Mouse (Mus musculus) heart, embryonic 12.5 days (tissue): ENCODE results near the gene Plpp3. TPM values are rescaled to one million over a fixed set of nuclear protein-coding genes. Genes with fewer than 3 reads are reported as not detected.
A peak's percentile ranks its signal among the peaks of the same experiment; 100 is the strongest.

Experiments
- ATAC-seq: fragments of 200-750 bp; cut with Nextera tagmentation; 2 replicates; pipeline ENCODE4 v1.8.0; 2017; ENCODE audit warnings: moderate TSS enrichment, moderate library complexity; ENCODE audit not compliant: insufficient number of reproducible peaks, low FRiP score
- H3K27ac ChIP-seq: fragments of 300-500 bp; sonication (generic); 2 replicates; pipeline ENCODE4 v1.5.1; 2016; ENCODE audit warnings: mild to moderate bottlenecking, moderate library complexity; ENCODE audit not compliant: poor library complexity, severe bottlenecking
- H3K27me3 ChIP-seq: fragments of 300-500 bp; sonication (generic); replicated peaks from 2 replicates; pipeline ENCODE4 v1.6.1; 2016; ENCODE audit warnings: mild to moderate bottlenecking, moderate library complexity
- H3K36me3 ChIP-seq: fragments of 300-500 bp; sonication (generic); 2 replicates; pipeline ENCODE4 v1.6.1; 2016; ENCODE audit warnings: mild to moderate bottlenecking, moderate library complexity
- H3K4me1 ChIP-seq: fragments of 300-500 bp; sonication (generic); replicated peaks from 2 replicates; pipeline ENCODE4 v1.6.1; 2016; ENCODE audit warnings: mild to moderate bottlenecking
- H3K4me2 ChIP-seq: fragments of 300-500 bp; sonication (generic); 2 replicates; pipeline ENCODE4 v1.6.1; 2016; ENCODE audit warnings: mild to moderate bottlenecking, moderate library complexity
- H3K4me3 ChIP-seq: fragments of 300-500 bp; sonication (generic); 2 replicates; pipeline ENCODE4 v1.5.1; 2016; ENCODE audit warnings: mild to moderate bottlenecking
- H3K9ac ChIP-seq: fragments of 300-500 bp; sonication (generic); 2 replicates; pipeline ENCODE4 v1.6.1; 2016; ENCODE audit warnings: mild to moderate bottlenecking, moderate library complexity
- H3K9me3 ChIP-seq: fragments of 300-500 bp; sonication (generic); replicated peaks from 2 replicates; pipeline ENCODE4 v1.6.1; 2016; ENCODE audit warnings: mild to moderate bottlenecking, moderate library complexity
- WGBS: fragments of 180-500 bp; shearing (Covaris S2); methylation state at CpG from one replicate; pipeline ENCODE4 v1.1.7; 2016; 5-methylcytosine and 5-hydroxymethylcytosine counted together
- polyA plus RNA-seq: library from polyadenylated mRNA; unstranded; fragments of >200 nt; fragmentation: Nextera tagmentation; extraction: Ambion mirVana; gene quantifications from 2 replicates; pipeline ENCODE4 v1.2.1, GENCODE M21; 2016

Gene Plpp3
- polyA plus RNA-seq, 1 experiment from 2014 or later, result 30.3 TPM

- no peak for ATAC-seq
- Histone ChIP-seq H3K27me3 (no peaks in the 10 kb centered on the region), H3K9me3 (no peaks in the 10 kb centered on the region), H3K36me3 (0 out of 2 replicates have a peak, but pooled peaks cover 7% of the 10 kb centered on the region), H3K4me3 (no peak overlapping the region), H3K27ac (no peak overlapping the region), H3K4me1 (peaks cover 22% of the 10 kb centered on the region), H3K4me2 (no peak overlapping the region), H3K9ac (no peak overlapping the region)
- 69% methylated on average over 4 of the region's 4 CpGs for WGBS
Observed at GRCm38 (mm10) chr4:105190826-105191225, 33.7 kb downstream of the Plpp3 start.

DNA sequence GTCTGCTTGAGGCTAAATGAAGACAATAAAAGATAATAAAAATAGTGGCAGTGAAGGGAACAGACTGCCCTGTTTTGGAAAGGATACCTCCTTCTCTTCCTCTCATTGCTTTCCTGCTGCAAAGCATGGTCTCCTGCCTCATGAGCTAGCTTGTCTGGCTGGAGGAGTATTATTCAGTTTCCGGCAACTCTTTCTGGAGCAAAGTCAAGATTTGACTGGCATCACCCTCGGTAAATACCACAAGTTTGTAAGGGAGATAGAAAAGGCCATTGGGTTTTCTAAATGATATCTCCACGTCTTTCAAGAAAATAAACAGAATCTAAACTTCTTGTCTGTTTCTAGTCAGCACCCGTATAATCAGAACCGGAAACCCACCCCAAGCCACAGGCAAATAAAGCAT lies 34.4 kb downstream of the Plpp3 start:
- H3K4me1 ChIP-seq, result peaks cover 22% of the 10 kb centered on the region

GRCm38 (mm10) chr4:105192665-105193064 lies 35.5 kb downstream of the Plpp3 start:
- Histone ChIP-seq H3K4me3 (no peak overlapping the region), H3K9ac (no peak overlapping the region), H3K27me3 (no peaks in the 10 kb centered on the region), H3K36me3 (peaks cover 9% of the 10 kb centered on the region; the same call in 1 of the 2 replicates), H3K9me3 (no peaks in the 10 kb centered on the region), H3K4me2 (no peak overlapping the region), H3K27ac (no peak overlapping the region), H3K4me1 (peaks cover 22% of the 10 kb centered on the region)
- 36% methylated on average over 5 of the region's 5 CpGs for WGBS
- ATAC-seq, result no peak

More for the DNA sequence above, 34.4 kb downstream of the Plpp3 start:
- H3K27ac ChIP-seq, result no peak overlapping the region
- WGBS, result 49% methylated on average over 5 of the region's 5 CpGs
- 0 out of 2 replicates have a peak, but pooled peaks cover 9% of the 10 kb centered on the region for H3K36me3 ChIP-seq
- H3K9ac ChIP-seq, result no peak overlapping the region
- no peak overlapping the region for H3K4me3 ChIP-seq
- no peak for ATAC-seq
- no peaks in the 10 kb centered on the region for H3K27me3 ChIP-seq
- no peak overlapping the region for H3K4me2 ChIP-seq
- H3K9me3 ChIP-seq, result no peaks in the 10 kb centered on the region

DNA sequence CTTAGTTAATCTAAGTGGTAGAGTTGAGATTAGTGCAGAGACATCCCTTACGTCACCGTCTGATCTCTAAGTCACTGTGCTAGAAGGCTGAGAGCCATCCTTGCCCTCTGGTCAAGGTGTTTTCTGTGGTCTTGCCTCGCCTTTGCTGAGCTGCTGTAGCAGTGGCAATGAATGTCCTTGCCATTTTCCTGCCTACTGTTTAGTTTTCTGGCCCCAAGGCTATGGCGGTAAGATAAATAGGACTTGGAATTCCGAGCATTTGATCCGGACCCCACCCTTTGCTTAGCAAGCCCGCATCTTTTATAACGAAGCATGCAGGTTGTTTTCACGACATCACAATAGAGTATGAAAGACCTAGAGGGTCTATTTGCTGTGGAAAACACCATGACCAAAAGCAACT lies 38.1 kb downstream of the Plpp3 start:
- Histone ChIP-seq H3K36me3 (peaks cover 14% of the 10 kb centered on the region), H3K27ac (no peak overlapping the region), H3K4me2 (no peak overlapping the region), H3K27me3 (no peaks in the 10 kb centered on the region), H3K4me1 (peaks cover 23% of the 10 kb centered on the region), H3K9ac (no peak overlapping the region), H3K9me3 (no peaks in the 10 kb centered on the region), H3K4me3 (no peak overlapping the region)
- ATAC-seq, result no peak
- WGBS, result 80% methylated on average over 9 of the region's 9 CpGs

- peaks cover 14% of the 10 kb centered on the region for H3K36me3 ChIP-seq
- no peak for ATAC-seq
- H3K9me3 ChIP-seq, result no peaks in the 10 kb centered on the region
- H3K27me3 ChIP-seq, result no peaks in the 10 kb centered on the region
- H3K4me3 ChIP-seq, result no peak overlapping the region
- H3K9ac ChIP-seq, result no peak overlapping the region
- H3K27ac ChIP-seq, result no peak overlapping the region
- H3K4me1 ChIP-seq, result peaks cover 20% of the 10 kb centered on the region
- H3K4me2 ChIP-seq, result no peak overlapping the region
- WGBS, result 87% methylated on average over 9 of the region's 9 CpGs
Observed at GRCm38 (mm10) chr4:105196099-105196498, 39.0 kb downstream of the Plpp3 start.

GRCm38 (mm10) chr4:105196993-105197765 lies 40.0 kb downstream of the Plpp3 start:
- peaks cover 14% of the 10 kb centered on the region for H3K36me3 ChIP-seq

GRCm38 (mm10) chr4:105198696-105199095 lies 41.5 kb downstream of the Plpp3 start:
- 87% methylated on average over 5 of the region's 5 CpGs for WGBS

More at GRCm38 (mm10) chr4:105196993-105197765, 40.0 kb downstream of the Plpp3 start:
- no peak overlapping the region for H3K4me3 ChIP-seq
- no peaks in the 10 kb centered on the region for H3K27me3 ChIP-seq
- no peak overlapping the region for H3K9ac ChIP-seq
- 82% methylated on average over 9 of the region's 9 CpGs for WGBS
- no peak overlapping the region for H3K4me2 ChIP-seq
- no peak overlapping the region for H3K27ac ChIP-seq
- no peaks in the 10 kb centered on the region for H3K9me3 ChIP-seq
- no peak for ATAC-seq
- peaks cover 13% of the 10 kb centered on the region; the same call in 1 of the 2 replicates for H3K4me1 ChIP-seq

DNA sequence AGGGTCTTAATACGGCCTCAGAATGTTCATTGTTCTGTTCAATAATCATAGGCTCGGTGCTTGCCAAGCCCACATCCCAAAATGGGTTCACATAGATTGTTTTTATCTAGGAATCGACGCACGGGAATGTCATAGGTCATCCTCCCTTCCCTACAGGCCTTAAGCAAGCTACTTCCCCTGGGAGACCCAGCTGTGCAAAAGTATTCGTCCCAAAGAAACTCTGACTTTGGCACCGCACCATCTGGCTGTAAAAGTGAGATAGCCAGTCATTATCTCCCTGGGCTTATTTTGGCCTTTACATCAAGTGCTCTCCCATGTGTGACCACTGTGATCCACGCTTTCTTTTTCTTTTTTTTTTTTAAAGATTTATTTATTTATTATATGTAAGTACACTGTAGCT lies 42.2 kb downstream of the Plpp3 start:
- no peak for ATAC-seq
- 58% methylated on average over 8 of the region's 8 CpGs for WGBS
- no peaks in the 10 kb centered on the region for H3K27me3 ChIP-seq
- no peak overlapping the region for H3K4me3 ChIP-seq
- H3K9me3 ChIP-seq, result no peaks in the 10 kb centered on the region
- peaks cover 21% of the 10 kb centered on the region for H3K4me1 ChIP-seq
- no peak overlapping the region for H3K9ac ChIP-seq
- no peak overlapping the region for H3K4me2 ChIP-seq
- no peak overlapping the region for H3K27ac ChIP-seq
- peaks cover 14% of the 10 kb centered on the region for H3K36me3 ChIP-seq

More at GRCm38 (mm10) chr4:105198696-105199095, 41.5 kb downstream of the Plpp3 start:
- Histone ChIP-seq H3K4me3 (no peak overlapping the region), H3K9ac (no peak overlapping the region), H3K9me3 (no peaks in the 10 kb centered on the region), H3K27me3 (no peaks in the 10 kb centered on the region), H3K4me2 (no peak overlapping the region), H3K4me1 (peaks cover 15% of the 10 kb centered on the region; the same call in 1 of the 2 replicates), H3K36me3 (peaks cover 14% of the 10 kb centered on the region), H3K27ac (no peak overlapping the region)
- no peak for ATAC-seq

DNA sequence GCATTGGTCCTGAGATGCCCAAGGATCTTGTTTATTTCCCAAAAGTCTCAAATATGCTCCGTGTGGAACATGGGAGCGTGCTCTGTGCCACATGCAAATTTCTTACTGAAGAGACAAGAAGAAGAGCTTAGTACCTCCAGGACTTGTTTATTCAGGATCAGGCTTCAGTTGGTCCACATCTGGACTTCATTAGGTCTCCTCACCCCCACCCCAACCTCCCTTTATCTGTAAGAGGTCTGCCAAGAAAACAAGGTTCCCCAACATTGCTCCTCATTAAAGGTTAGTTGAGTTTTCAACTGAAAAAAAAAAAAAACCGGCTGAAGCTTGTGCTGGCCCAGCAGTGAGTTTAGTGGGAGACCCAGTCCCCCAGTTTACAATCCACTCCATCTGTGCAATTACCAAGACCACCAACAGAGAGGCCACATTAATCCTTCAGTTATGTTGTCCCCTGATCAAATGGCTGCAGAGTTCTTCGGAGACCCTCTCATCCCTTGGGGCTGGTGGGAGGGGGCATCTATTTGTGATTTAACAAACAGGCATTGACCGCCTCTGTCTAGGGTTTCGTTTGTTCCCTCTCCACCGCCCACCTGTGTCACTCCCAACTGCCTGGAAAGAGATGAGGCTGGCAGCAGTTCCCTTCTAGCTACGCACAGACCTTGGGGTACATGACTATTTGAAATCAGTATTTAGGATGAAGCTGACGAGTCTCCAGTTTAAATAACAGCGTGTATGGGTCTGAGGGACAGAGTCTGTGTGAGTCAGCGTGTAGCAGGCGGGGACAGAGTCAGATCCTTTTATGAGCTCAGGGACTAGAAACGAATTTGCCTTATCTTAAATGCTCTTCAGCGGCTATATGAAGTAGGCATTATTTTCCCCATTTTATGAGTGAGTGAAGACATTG lies 43.7 kb downstream of the Plpp3 start:
- peak overlapping the region; percentile 9; the same call in 1 of the 2 replicates for H3K4me2 ChIP-seq
- no peaks in the 10 kb centered on the region for H3K9me3 ChIP-seq
- 50% methylated on average over 14 of the region's 14 CpGs for WGBS
- H3K4me3 ChIP-seq, result no peak overlapping the region
- no peak overlapping the region for H3K27ac ChIP-seq
- ATAC-seq, result no peak
- H3K27me3 ChIP-seq, result no peaks in the 10 kb centered on the region
- H3K9ac ChIP-seq, result no peak overlapping the region
- H3K4me1 ChIP-seq, result peaks cover 36% of the 10 kb centered on the region
- peaks cover 6% of the 10 kb centered on the region for H3K36me3 ChIP-seq

DNA sequence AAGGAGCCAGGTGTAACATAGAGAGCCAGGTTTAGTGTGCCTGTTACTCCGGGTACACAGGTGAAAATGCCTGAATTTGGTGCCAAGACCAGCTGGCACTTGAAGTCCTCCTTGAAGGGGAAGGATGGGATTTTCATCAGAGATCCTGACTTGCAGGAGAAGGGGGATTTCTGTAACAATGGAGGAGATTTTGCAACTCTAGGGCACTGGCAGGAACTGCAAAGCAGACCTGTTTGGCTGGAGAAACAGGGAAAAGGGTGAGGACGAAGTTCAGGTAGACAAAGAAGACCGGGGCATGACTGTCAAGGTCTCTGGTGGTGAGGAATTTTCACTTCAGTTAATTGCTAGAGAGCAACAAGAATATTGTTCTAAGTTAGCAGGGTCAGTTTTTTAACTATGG lies 45.3 kb downstream of the Plpp3 start:
- Histone ChIP-seq H3K36me3 (peaks cover 5% of the 10 kb centered on the region), H3K27ac (no peak overlapping the region), H3K27me3 (no peaks in the 10 kb centered on the region), H3K4me3 (no peak overlapping the region), H3K9me3 (no peaks in the 10 kb centered on the region), H3K4me1 (peaks cover 48% of the 10 kb centered on the region), H3K9ac (no peak overlapping the region), H3K4me2 (no peak overlapping the region)
- WGBS, result 84% methylated on average over 3 of the region's 3 CpGs
- no peak for ATAC-seq

GRCm38 (mm10) chr4:105203303-105203761 lies 46.2 kb downstream of the Plpp3 start:
- peaks cover 48% of the 10 kb centered on the region for H3K4me1 ChIP-seq
- H3K27me3 ChIP-seq, result no peaks in the 10 kb centered on the region
- H3K4me2 ChIP-seq, result no peak overlapping the region
- no peak overlapping the region for H3K27ac ChIP-seq
- H3K9ac ChIP-seq, result no peak overlapping the region
- H3K9me3 ChIP-seq, result no peaks in the 10 kb centered on the region
- no peaks in the 10 kb centered on the region; the same call in 1 of the 2 replicates for H3K36me3 ChIP-seq
- H3K4me3 ChIP-seq, result no peak overlapping the region
- ATAC-seq, result no peak
- 72% methylated on average over 2 of the region's 2 CpGs for WGBS
